Mouse (Mus musculus) neural tube, embryonic 15.5 days (tissue): ENCODE results near the gene Ncf1. TPM values are rescaled to one million over a fixed set of nuclear protein-coding genes. Genes with fewer than 3 reads are reported as not detected.

Experiments
- ATAC-seq: fragments of 200-750 bp; cut with Nextera tagmentation; 2 replicates; pipeline ENCODE4 v1.8.0; 2017; ENCODE audit warnings: mild to moderate bottlenecking, moderate TSS enrichment, moderate library complexity; ENCODE audit not compliant: low FRiP score
- H3K27ac ChIP-seq: fragments of 300-500 bp; sonication (generic); replicated peaks from 2 replicates; pipeline ENCODE4 v1.5.1; 2015; ENCODE audit warnings: mild to moderate bottlenecking, inconsistent platforms
- H3K27me3 ChIP-seq: fragments of 300-500 bp; sonication (generic); replicated peaks from 2 replicates; pipeline ENCODE4 v1.6.1; 2015; ENCODE audit warnings: inconsistent platforms
- H3K36me3 ChIP-seq: fragments of 300-500 bp; sonication (generic); 2 replicates; pipeline ENCODE4 v1.6.1; 2015; ENCODE audit warnings: inconsistent platforms
- H3K4me1 ChIP-seq: fragments of 300-500 bp; sonication (generic); 2 replicates; pipeline ENCODE4 v1.6.1; 2015; ENCODE audit warnings: inconsistent platforms
- H3K4me2 ChIP-seq: fragments of 300-500 bp; sonication (generic); 2 replicates; pipeline ENCODE4 v1.6.1; 2015; ENCODE audit warnings: inconsistent platforms, mild to moderate bottlenecking, moderate library complexity
- H3K4me3 ChIP-seq: fragments of 300-500 bp; sonication (generic); replicated peaks from 2 replicates; pipeline ENCODE4 v1.5.1; 2015; ENCODE audit warnings: mild to moderate bottlenecking, inconsistent platforms
- H3K9ac ChIP-seq: fragments of 300-500 bp; sonication (generic); replicated peaks from 2 replicates; pipeline ENCODE4 v1.6.1; 2015; ENCODE audit warnings: mild to moderate bottlenecking, inconsistent platforms
- H3K9me3 ChIP-seq: fragments of 300-500 bp; sonication (generic); replicated peaks from 2 replicates; pipeline ENCODE4 v1.6.1; 2016; ENCODE audit warnings: inconsistent platforms
- WGBS: fragments of 180-500 bp; shearing (Covaris S2); methylation state at CpG from one replicate; pipeline ENCODE4 v1.1.7; 2015; ENCODE audit warnings: mixed read lengths; 5-methylcytosine and 5-hydroxymethylcytosine counted together
- polyA plus RNA-seq: library from polyadenylated mRNA; unstranded; fragments of >200 nt; fragmentation: Nextera tagmentation; extraction: Ambion mirVana; gene quantifications from 2 replicates; pipeline ENCODE4 v1.2.1, GENCODE M21; 2015

The Ncf1 gene
- polyA plus RNA-seq, 1 experiment from 2014 or later, result 2.5 TPM

GRCm38 (mm10) chr5:134188571-134188970 is 40.9 kb downstream of the Ncf1 start:
- H3K36me3 ChIP-seq, result peaks cover 10% of the 10 kb centered on the region
- H3K4me3 ChIP-seq, result no peak overlapping the region
- H3K4me1 ChIP-seq, result peaks cover 1% of the 10 kb centered on the region
- H3K4me2 ChIP-seq, result no peak overlapping the region
- H3K9ac ChIP-seq, result no peak overlapping the region
- ATAC-seq, result no peak
- no peaks in the 10 kb centered on the region for H3K27me3 ChIP-seq
- no peaks in the 10 kb centered on the region for H3K9me3 ChIP-seq
- WGBS, result 53% methylated on average over 7 of the region's 7 CpGs
- H3K27ac ChIP-seq, result no peak overlapping the region

- no peaks in the 10 kb centered on the region for H3K36me3 ChIP-seq
- H3K27ac ChIP-seq, result no peak overlapping the region
- H3K9ac ChIP-seq, result no peak overlapping the region
- no peaks in the 10 kb centered on the region for H3K27me3 ChIP-seq
- 79% methylated on average over 4 of the region's 4 CpGs for WGBS
- no peak overlapping the region for H3K4me3 ChIP-seq
- H3K9me3 ChIP-seq, result no peaks in the 10 kb centered on the region
- ATAC-seq, result no peak
- peaks cover 16% of the 10 kb centered on the region for H3K4me1 ChIP-seq
- no peak overlapping the region for H3K4me2 ChIP-seq
Observed at GRCm38 (mm10) chr5:134186961-134187731, 42.3 kb downstream of the Ncf1 start.

DNA sequence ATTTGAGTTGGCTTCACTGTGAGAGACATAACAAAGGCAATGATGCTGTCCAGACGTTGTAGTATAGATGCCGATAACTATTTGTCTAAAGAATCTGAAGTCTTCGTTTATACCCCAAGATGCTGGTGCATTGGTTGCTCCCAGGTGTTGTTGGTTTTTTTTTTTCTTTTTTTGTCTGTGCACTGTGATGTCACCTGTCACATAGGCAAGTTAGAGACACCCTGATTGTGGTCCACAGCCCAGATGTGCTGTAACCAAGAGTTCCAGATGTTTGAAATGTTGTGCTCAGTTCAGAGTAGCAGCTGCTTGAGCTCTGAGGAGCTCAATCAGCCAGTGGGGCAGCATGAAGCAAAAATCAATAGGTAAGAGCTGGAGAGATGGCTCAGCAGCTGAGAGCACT is 43.4 kb downstream of the Ncf1 start:
- H3K4me1 ChIP-seq, result peaks cover 23% of the 10 kb centered on the region
- no peaks in the 10 kb centered on the region for H3K9me3 ChIP-seq
- H3K9ac ChIP-seq, result no peak overlapping the region
- no peaks in the 10 kb centered on the region for H3K36me3 ChIP-seq
- no peaks in the 10 kb centered on the region for H3K27me3 ChIP-seq
- no peak for ATAC-seq
- H3K27ac ChIP-seq, result no peak overlapping the region
- no peak overlapping the region for H3K4me3 ChIP-seq
- 91% methylated on average over 3 of the region's 3 CpGs for WGBS
- H3K4me2 ChIP-seq, result no peak overlapping the region

- peak within 1 kb of the TSS; percentile 78 for H3K4me3 ChIP-seq
- WGBS, result under 1% methylated on average over 92 of the region's 92 CpGs
- H3K9ac ChIP-seq, result peak within 1 kb of the TSS; percentile 84
- peak within 1 kb of the TSS; percentile 97 for H3K27ac ChIP-seq
- ATAC-seq, result peak; percentile 97
- no peaks in the 10 kb centered on the region for H3K36me3 ChIP-seq
- H3K4me1 ChIP-seq, result peaks cover 27% of the 10 kb centered on the region
- H3K4me2 ChIP-seq, result peak within 1 kb of the TSS; percentile 83
- H3K27me3 ChIP-seq, result no peaks in the 10 kb centered on the region
- no peaks in the 10 kb centered on the region for H3K9me3 ChIP-seq
Observed at GRCm38 (mm10) chr5:134183880-134184808, 45.3 kb downstream of the Ncf1 start, which contains the start of gene Gtf2ird2. Gtf2ird2 (plus strand) TSS chr5:134184019.

- 58% methylated on average over 7 of the region's 7 CpGs for WGBS
- ATAC-seq, result no peak
- H3K9ac ChIP-seq, result peak overlapping the region; percentile 84
- no peaks in the 10 kb centered on the region for H3K27me3 ChIP-seq
- H3K4me2 ChIP-seq, result peak overlapping the region; percentile 83
- H3K27ac ChIP-seq, result peak overlapping the region; percentile 97; the same call in 1 of the 2 replicates
- peak overlapping the region; percentile 78 for H3K4me3 ChIP-seq
- H3K4me1 ChIP-seq, result peaks cover 27% of the 10 kb centered on the region
- no peaks in the 10 kb centered on the region for H3K36me3 ChIP-seq
- no peaks in the 10 kb centered on the region for H3K9me3 ChIP-seq
Observed at GRCm38 (mm10) chr5:134183162-134183561, 46.3 kb downstream of the Ncf1 start.

DNA sequence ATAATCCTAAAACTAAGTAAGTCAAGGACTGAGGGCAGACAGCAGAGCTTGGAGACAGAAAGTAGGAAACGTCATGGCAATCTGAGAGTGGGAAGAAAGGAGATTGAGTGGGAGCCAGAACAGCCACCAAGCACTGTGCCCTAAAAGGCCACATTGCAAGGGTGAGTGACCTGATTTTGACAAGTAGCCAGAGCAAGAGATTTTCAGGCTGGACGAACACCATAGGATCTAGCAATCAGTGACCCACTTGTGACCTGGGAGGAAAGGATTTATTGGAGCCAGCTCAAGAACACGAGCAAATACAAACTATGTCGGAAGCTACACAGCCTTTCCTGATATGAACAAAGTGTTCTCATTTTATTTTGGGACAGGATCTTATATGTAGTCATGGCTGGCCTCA is 46.7 kb downstream of the Ncf1 start:
- no peak for ATAC-seq
- Histone ChIP-seq H3K36me3 (no peaks in the 10 kb centered on the region), H3K4me1 (peaks cover 27% of the 10 kb centered on the region), H3K9me3 (no peaks in the 10 kb centered on the region), H3K27me3 (no peaks in the 10 kb centered on the region), H3K9ac (peak overlapping the region; percentile 84), H3K4me2 (peak overlapping the region; percentile 83), H3K4me3 (peak overlapping the region; percentile 78; the same call in 1 of the 2 replicates), H3K27ac (0 out of 2 replicates have a peak overlapping the region, but pooled peaks have one; percentile 2)
- 52% methylated on average over 4 of the region's 4 CpGs for WGBS

GRCm38 (mm10) chr5:134182172-134182571 is 47.3 kb downstream of the Ncf1 start:
- H3K27ac ChIP-seq, result 0 out of 2 replicates have a peak overlapping the region, but pooled peaks have one; percentile 2
- peaks cover 29% of the 10 kb centered on the region for H3K4me1 ChIP-seq
- no peaks in the 10 kb centered on the region for H3K27me3 ChIP-seq
- no peak overlapping the region for H3K4me2 ChIP-seq
- no peak overlapping the region for H3K4me3 ChIP-seq
- H3K36me3 ChIP-seq, result no peaks in the 10 kb centered on the region
- no peak overlapping the region; the same call in 1 of the 2 replicates for H3K9ac ChIP-seq
- no peak for ATAC-seq
- WGBS, result 63% methylated on average over 3 of the region's 3 CpGs
- no peaks in the 10 kb centered on the region for H3K9me3 ChIP-seq

GRCm38 (mm10) chr5:134179871-134180270 is 49.6 kb downstream of the Ncf1 start:
- H3K4me2 ChIP-seq, result no peak overlapping the region
- H3K9me3 ChIP-seq, result no peaks in the 10 kb centered on the region
- peaks cover 45% of the 10 kb centered on the region for H3K4me1 ChIP-seq
- H3K27ac ChIP-seq, result no peak overlapping the region
- no peaks in the 10 kb centered on the region for H3K27me3 ChIP-seq
- no peak overlapping the region for H3K4me3 ChIP-seq
- H3K36me3 ChIP-seq, result no peaks in the 10 kb centered on the region
- no peak for ATAC-seq
- 22% methylated on average over 7 of the region's 7 CpGs for WGBS
- no peak overlapping the region for H3K9ac ChIP-seq

DNA sequence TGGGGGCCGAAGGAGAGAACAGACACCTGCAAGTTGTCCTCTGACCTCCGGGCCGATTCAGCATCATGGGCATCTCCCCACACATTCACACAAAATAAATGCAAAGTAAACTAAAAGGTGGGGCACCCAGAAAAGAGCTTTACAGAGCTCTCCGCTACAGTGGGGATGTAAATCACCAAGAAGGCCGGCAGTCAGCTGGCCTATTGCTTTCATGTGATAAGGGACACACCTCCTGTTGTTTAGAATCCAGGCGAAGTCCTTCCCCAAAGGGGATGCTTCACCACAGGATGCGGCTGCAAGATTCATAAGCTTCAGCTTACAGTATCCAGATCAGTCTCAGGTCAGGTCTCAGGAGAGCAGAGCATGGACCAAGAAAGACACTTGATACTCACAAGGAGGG is 50.9 kb downstream of the Ncf1 start:
- Histone ChIP-seq H3K4me2 (no peak overlapping the region), H3K9me3 (no peaks in the 10 kb centered on the region), H3K36me3 (no peaks in the 10 kb centered on the region), H3K4me3 (no peak overlapping the region), H3K27me3 (no peaks in the 10 kb centered on the region), H3K27ac (no peak overlapping the region), H3K4me1 (peaks cover 47% of the 10 kb centered on the region), H3K9ac (no peak overlapping the region)
- 81% methylated on average over 7 of the region's 7 CpGs for WGBS
- no peak for ATAC-seq

- H3K4me1 ChIP-seq, result peaks cover 28% of the 10 kb centered on the region
- peak within 1 kb of the TSS; percentile 87 for H3K4me2 ChIP-seq
- under 1% methylated on average over 70 of the region's 72 CpGs for WGBS
- peak within 1 kb of the TSS; percentile 81 for H3K27ac ChIP-seq
- peak within 1 kb of the TSS; percentile 71 for H3K4me3 ChIP-seq
- H3K9ac ChIP-seq, result peak within 1 kb of the TSS; percentile 68
- no peaks in the 10 kb centered on the region for H3K27me3 ChIP-seq
- no peaks in the 10 kb centered on the region for H3K9me3 ChIP-seq
- H3K36me3 ChIP-seq, result peaks cover 3% of the 10 kb centered on the region; the same call in 1 of the 2 replicates
- ATAC-seq, result peak; percentile 90
Observed at GRCm38 (mm10) chr5:134176169-134176881, 53.1 kb downstream of the Ncf1 start, which contains the start of gene Rcc1l. Rcc1l (minus strand) TSS chr5:134176774.

DNA sequence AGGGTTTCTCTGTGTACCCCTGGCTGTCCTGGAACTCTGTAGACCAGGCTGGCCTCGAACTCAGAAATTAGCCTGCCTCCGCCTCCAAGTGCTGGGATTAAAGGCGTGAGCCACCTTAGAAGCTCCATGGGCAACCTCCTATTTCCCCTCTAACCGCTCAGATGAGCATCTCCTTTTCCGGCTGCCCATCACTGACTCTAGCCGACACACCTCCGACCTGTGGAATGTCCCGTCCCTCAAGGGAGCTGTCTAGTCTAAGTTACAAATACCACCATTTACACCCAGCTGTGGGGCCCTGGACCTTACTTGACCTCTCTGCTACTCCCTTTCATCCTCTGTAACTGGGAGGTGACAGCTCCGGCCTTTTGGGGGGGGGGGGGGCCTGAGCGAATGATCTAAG is 53.7 kb downstream of the Ncf1 start:
- 9% methylated on average over 10 of the region's 10 CpGs for WGBS
- peak; percentile 15; the same call in 1 of the 2 replicates for ATAC-seq
- peak overlapping the region; percentile 87 for H3K4me2 ChIP-seq

More for the DNA sequence above, 53.7 kb downstream of the Ncf1 start:
- peak overlapping the region; percentile 68 for H3K9ac ChIP-seq
- H3K27ac ChIP-seq, result peak overlapping the region; percentile 81
- H3K4me1 ChIP-seq, result peaks cover 25% of the 10 kb centered on the region
- peaks cover 5% of the 10 kb centered on the region; the same call in 1 of the 2 replicates for H3K36me3 ChIP-seq
- no peaks in the 10 kb centered on the region for H3K9me3 ChIP-seq
- H3K27me3 ChIP-seq, result no peaks in the 10 kb centered on the region
- H3K4me3 ChIP-seq, result peak overlapping the region; percentile 71
